Mouse (Mus musculus) stomach, postnatal 0 days (tissue): ENCODE measurements at regions not wholly inside any gene's neighbourhood (a gene's known extent, or its start where the extent isn't known, plus 50 kb on each side); places are given as distances from the start of the nearest gene placed in this dataset.

ENCODE experiments used
- CTCF ChIP-seq: IDR thresholded peaks from 2 replicates; pipeline ENCODE4 v1.5.1; 2016; ENCODE audit warnings: antibody characterized with exemption, low read depth, mild to moderate bottlenecking, moderate library complexity
- EP300 ChIP-seq: optimal IDR thresholded peaks from 2 replicates; pipeline ENCODE3; 2016; ENCODE audit warnings: antibody characterized with exemption

DNA sequence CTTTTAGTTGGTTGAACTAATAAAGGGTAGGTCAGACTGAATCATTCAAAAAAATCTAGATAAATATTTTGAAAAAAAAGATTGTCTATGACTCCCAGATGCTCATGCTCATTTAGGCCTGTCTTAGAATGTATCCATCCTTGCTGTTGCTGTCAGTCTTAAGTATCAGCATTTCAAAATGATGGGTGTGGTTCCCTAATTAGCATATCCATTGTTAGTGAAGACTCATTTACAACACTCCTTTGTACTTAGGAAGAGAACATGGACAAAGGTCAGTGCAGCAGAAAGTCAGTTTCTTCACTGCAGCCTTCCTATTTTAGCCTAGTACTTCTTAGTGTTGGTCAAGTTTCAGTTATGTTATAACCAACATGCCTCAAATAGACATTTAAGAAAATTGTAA lies 525.2 kb upstream of the Etaa1 start:
- TF ChIP-seq CTCF (no peak), EP300 (no peak)
